ENCODE assay signal across 13 mouse cellular contexts in the genomic region with DNA sequence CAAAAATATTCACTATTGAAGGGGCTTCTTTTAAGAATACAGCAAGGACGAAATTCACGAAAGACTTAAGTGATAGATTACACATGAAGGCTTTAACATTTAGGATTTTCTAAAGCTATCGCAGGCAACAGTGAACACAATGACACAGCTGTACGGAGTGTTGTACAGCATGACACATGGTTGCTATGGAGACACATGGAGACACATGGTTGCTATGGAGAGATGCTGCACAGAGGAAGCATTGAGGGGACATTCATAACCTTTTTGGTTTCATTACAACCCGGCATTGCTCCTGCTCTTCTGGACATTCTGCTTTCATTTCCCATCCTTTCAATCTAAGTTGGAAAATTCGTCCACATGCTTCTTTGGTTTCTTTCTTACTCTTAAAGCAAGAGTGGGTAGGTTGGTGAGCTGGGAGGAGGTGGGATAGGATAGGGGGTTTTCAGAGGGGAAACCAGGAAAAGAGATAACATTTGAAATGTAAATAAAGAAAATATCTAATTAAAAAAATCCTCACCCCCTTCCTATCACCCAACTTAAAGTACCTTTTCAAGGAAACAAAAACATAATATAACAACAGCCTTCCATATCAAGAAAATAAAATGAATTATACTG.
A peak's percentile ranks its signal among the peaks of the same experiment; 100 is the strongest.
DNase-seq lines count a peak whose midpoint lies in the region.
"Had no signal": no experiment of that assay in that cellular context is flagged by ENCODE, and none has a peak within 500 bp of the region (broad histone marks: within the 10 kb centered on the region; RNA-seq: fewer than 3 reads in every experiment).

No protein-coding gene starts in this region.

- peak; percentile 35 for DNase-seq in embryo, embryonic 10 days (ENCODE audit: low spot score)
- no peak for DNase-seq in embryo, embryonic 9.5 days (ENCODE audit: extremely low spot score)
- peak; percentile 2 to 6 for DNase-seq in right cerebral cortex, adult 2 months (ENCODE audit: low spot score in 2 of 2)
- no peak for DNase-seq in right cerebral cortex, postnatal 4 days
- DNase-seq in mesoderm, embryonic 11.5 days (ENCODE audit: low read depth, low spot score) = peak; percentile 50
- peak; percentile 4 for DNase-seq in retina, postnatal 1 day
- DNase-seq in gastrocnemius, postnatal 25 days = no peak
- DNase-seq in adrenal gland, postnatal 14 days = no peak
- DNase-seq: adrenal gland, postnatal 25 days; cerebellum, adult 2 months; gastrocnemius, postnatal 14 days; left cerebral cortex, postnatal 4 days; lung, postnatal 4 days had no signal

Comparison
In these comparisons a context has a peak if more than half of its experiments do, and no peak if none do; other contexts are left out.
1. DNase-seq: peak in embryo, embryonic 10 days (single experiment), right cerebral cortex, adult 2 months (2 of 2), mesoderm, embryonic 11.5 days (single experiment) and retina, postnatal 1 day (single experiment); none in embryo, embryonic 9.5 days (single experiment), right cerebral cortex, postnatal 4 days (single experiment), gastrocnemius, postnatal 25 days (single experiment) and adrenal gland, postnatal 14 days (single experiment).